Mouse (Mus musculus) bone marrow macrophage, adult 2 months (primary cell): ENCODE results near the gene Fanca.

Source experiments
- CTCF ChIP-seq: IDR thresholded peaks from 2 replicates; pipeline ENCODE4 v1.5.1; 2012; ENCODE audit warnings: low read depth, mild to moderate bottlenecking, low read length, moderate library complexity
- POLR2A ChIP-seq: IDR thresholded peaks from 2 replicates; pipeline ENCODE4 v1.6.1; 2012; ENCODE audit warnings: mild to moderate bottlenecking, low read depth, low read length, borderline replicate concordance

DNA sequence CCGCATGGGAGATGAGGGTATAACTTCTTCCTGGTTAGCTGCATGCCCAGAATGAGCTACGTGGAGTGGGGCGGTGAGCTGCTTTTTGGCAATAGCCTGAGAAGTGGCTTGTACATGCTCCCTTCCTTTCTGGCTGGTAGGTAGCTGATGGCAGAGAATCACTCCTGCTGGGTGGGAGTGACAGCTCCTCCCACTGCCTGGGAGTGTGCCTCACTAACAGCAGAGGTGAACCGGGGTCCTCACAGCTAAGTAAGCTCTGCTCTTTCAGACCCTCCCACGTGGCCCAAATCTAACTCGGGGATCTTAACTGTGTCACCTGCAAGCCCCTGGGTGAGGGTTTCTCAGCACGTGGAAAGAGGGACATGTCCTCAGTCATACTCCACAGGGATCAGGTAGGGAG, 85.8 kb downstream of the Fanca start:
- TF ChIP-seq CTCF (no peak), POLR2A (no peak)
